In genomic region chr2:153290938-153291928, GRCm38 (mm10) we compare ENCODE assay signal across 8 mouse cellular contexts. TPM values are rescaled to one million over a fixed set of nuclear protein-coding genes. Genes with fewer than 3 reads are reported as not detected.
DNase-seq lines count a peak whose midpoint lies in the region; ATAC-seq and TF ChIP-seq lines count a peak whose summit lies in the region.

Gene Kif3b, plus strand, starts transcription at chr2:153291413.

- TF ChIP-seq CTCF in lung, postnatal 0 days (IDR thresholded peaks at IDR 0.05): no peak

- no peaks in the 10 kb centered on the region; the same call in 1 of the 2 replicates for H3K36me3 ChIP-seq in hindbrain, embryonic 10.5 days
- H3K36me3 ChIP-seq in lung, postnatal 0 days (ENCODE audit: insufficient read depth, low read length): no peaks in the 10 kb centered on the region

- peak; percentile 98 for ATAC-seq in frontal cortex, adult (ENCODE audit: low TSS enrichment)
- ATAC-seq in lung, postnatal 0 days: peak; percentile 95

- H3K27ac ChIP-seq in hindbrain, embryonic 10.5 days: peak within 1 kb of the TSS; percentile 92
- peak within 1 kb of the TSS; percentile 74; the same call in 1 of the 2 replicates for H3K27ac ChIP-seq in lung, postnatal 0 days (ENCODE audit: low read length)

- H3K4me2 ChIP-seq in lung, postnatal 0 days (replicated peaks; ENCODE audit: low read depth, low read length): peak within 1 kb of the TSS; percentile 96

- H3K9ac ChIP-seq in lung, postnatal 0 days (replicated peaks; ENCODE audit: low read depth): peak within 1 kb of the TSS; percentile 72

- H3K4me1 ChIP-seq in hindbrain, embryonic 10.5 days (replicated peaks): peaks cover 25% of the 10 kb centered on the region
- peaks cover 5% of the 10 kb centered on the region; the same call in 1 of the 2 replicates for H3K4me1 ChIP-seq in lung, postnatal 0 days (ENCODE audit: insufficient read depth, low read depth, low read length)

- H3K27me3 ChIP-seq in hindbrain, embryonic 10.5 days (ENCODE audit: insufficient read depth, poor library complexity, severe bottlenecking): no peaks in the 10 kb centered on the region
- no peaks in the 10 kb centered on the region for H3K27me3 ChIP-seq in lung, postnatal 0 days (replicated peaks; ENCODE audit: insufficient read depth, low read length)

- TF ChIP-seq EP300 in lung, postnatal 0 days (IDR thresholded peaks at IDR 0.05): peak; percentile 52; the same call in 1 of the 2 replicates

- H3K4me3 ChIP-seq in hindbrain, embryonic 10.5 days: peak within 1 kb of the TSS; percentile 99
- peak within 1 kb of the TSS; percentile 87 for H3K4me3 ChIP-seq in lung, postnatal 0 days (ENCODE audit: low read depth, low read length)

- H3K9me3 ChIP-seq in hindbrain, embryonic 10.5 days: no peaks in the 10 kb centered on the region
- H3K9me3 ChIP-seq in lung, postnatal 0 days (ENCODE audit: low read length): no peaks in the 10 kb centered on the region

- DNase-seq in MEL-GATA-1-ER (ENCODE audit: extremely low read depth, low read depth): peak; percentile 77
- DNase-seq in cerebellum, adult 8-10 months: peak; percentile 77
- DNase-seq in hindbrain, embryonic 10.5 days (ENCODE audit: low spot score): peak; percentile 91
- DNase-seq in layer of hippocampus, adult 9-11 months: peak; percentile 86
- peak; percentile 96 for DNase-seq in lung, postnatal 0 days (ENCODE audit: low spot score)
- peak; percentile 83 for DNase-seq in ovary, postnatal 14 days (ENCODE audit: low spot score)
- peak; percentile 93 for DNase-seq in thymus, postnatal 14 days

- under 1% methylated on average over 63 of the region's 63 CpGs for WGBS in hindbrain, embryonic 10.5 days
- WGBS in lung, postnatal 0 days: under 1% methylated on average over 62 of the region's 63 CpGs

RNA-seq across cellular contexts. Expression of gene Kif3b, which starts in this region (rescaled TPM):
- 7.3 and 9.3 TPM in 2 replicates for polyA plus RNA-seq in hindbrain, embryonic 10.5 days (2016; fragmentation: Nextera tagmentation; extraction: Ambion mirVana)
- 4.7 and 5.2 TPM in 2 replicates for polyA plus RNA-seq in lung, postnatal 0 days (2015; fragmentation: Nextera tagmentation; extraction: Ambion mirVana)

Comparison
In these comparisons a context has a peak if more than half of its experiments do, and no peak if none do; other contexts are left out.
1. Peak in every context shown above with its lines: DNase-seq, ATAC-seq, H3K4me3 ChIP-seq and H3K27ac ChIP-seq.